Mouse (Mus musculus): ENCODE data around the gene Fam20a.

DNA sequence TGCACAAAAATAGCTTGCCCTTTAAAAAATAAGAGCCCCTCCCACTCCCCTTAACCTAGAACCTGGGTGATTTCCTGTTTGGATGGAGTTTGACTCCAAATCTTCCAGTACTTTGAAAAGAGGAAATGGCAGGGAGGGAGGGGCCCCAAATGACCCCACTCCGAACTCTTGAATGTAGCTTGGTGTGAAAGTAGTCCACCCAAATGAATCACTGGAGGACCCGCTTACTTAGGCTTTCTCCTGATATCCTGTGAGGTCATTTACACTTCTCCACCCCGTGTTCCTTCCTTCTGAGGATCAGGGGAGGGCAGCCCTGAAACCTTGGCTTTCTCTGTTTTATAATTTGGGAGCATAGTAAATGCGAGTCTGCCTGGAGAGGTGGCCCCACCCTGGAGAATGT, 632 bp upstream of the Fam20a start:
- TF ChIP-seq POLR2A (IDR thresholded peaks at IDR 0.05; ENCODE audit: insufficient read depth, low read depth, low read length) (no peak), CTCF (IDR thresholded peaks at IDR 0.05; ENCODE audit: insufficient read depth, low read depth, low read length) (no peak)

All from olfactory bulb, adult 2 months (tissue).